Mouse (Mus musculus) layer of hippocampus, postnatal 36 days (tissue): ENCODE measurements around the gene Psat1. TPM values are rescaled to one million over a fixed set of nuclear protein-coding genes. Genes with fewer than 3 reads are reported as not detected.

ENCODE experiments used
- DNase-seq, 2 experiments: peaks; one replicate each; pipeline ENCODE4 v3.0.0; 2022
- total RNA-seq, 2 experiments: library from RNA; stranded (reverse); gene quantifications; 2 replicates each; pipeline ENCODE4 v1.2.3; 2021

Psat1 gene
- total RNA-seq, 2 experiments from 2014 or later: 105 to 110 TPM

- peak; percentile 77 to 79 for DNase-seq
Measured at GRCm38 (mm10) chr19:15924181-15924865, 22.8 kb downstream of the Psat1 start.

GRCm38 (mm10) chr19:15923426-15923825 lies 23.7 kb downstream of the Psat1 start:
- DNase-seq: peak; percentile 7 to 8

- no peak for DNase-seq
Measured at GRCm38 (mm10) chr19:15919336-15919735, 27.8 kb downstream of the Psat1 start.

- DNase-seq: no peak
Measured at GRCm38 (mm10) chr19:15918111-15918510, 29.0 kb downstream of the Psat1 start.

GRCm38 (mm10) chr19:15913249-15913997 lies 33.7 kb downstream of the Psat1 start:
- DNase-seq: no peak

- no peak for DNase-seq
Measured at GRCm38 (mm10) chr19:15911441-15911840, 35.7 kb downstream of the Psat1 start.

- no peak for DNase-seq
Measured at GRCm38 (mm10) chr19:15910987-15911386, 36.1 kb downstream of the Psat1 start.

GRCm38 (mm10) chr19:15910488-15910887 lies 36.6 kb downstream of the Psat1 start:
- DNase-seq: no peak

- no peak for DNase-seq
Measured at GRCm38 (mm10) chr19:15908016-15908415, 39.1 kb downstream of the Psat1 start.

GRCm38 (mm10) chr19:15904734-15905133 lies 42.4 kb downstream of the Psat1 start:
- no peak for DNase-seq

GRCm38 (mm10) chr19:15903508-15904480 lies 43.3 kb downstream of the Psat1 start:
- no peak for DNase-seq

GRCm38 (mm10) chr19:15895681-15896080 lies 51.5 kb downstream of the Psat1 start:
- no peak for DNase-seq

GRCm38 (mm10) chr19:15892146-15892545 lies 55.0 kb downstream of the Psat1 start:
- DNase-seq: no peak

- no peak for DNase-seq
Measured at GRCm38 (mm10) chr19:15888466-15888865, 58.7 kb downstream of the Psat1 start.

- DNase-seq: no peak
Measured at GRCm38 (mm10) chr19:15882705-15883426, 64.3 kb downstream of the Psat1 start.

- peak in 1 of 2 experiments; percentile 18 for DNase-seq
Measured at GRCm38 (mm10) chr19:15880731-15881130, 66.4 kb downstream of the Psat1 start.

- no peak for DNase-seq
Measured at GRCm38 (mm10) chr19:15879271-15879670, 67.9 kb downstream of the Psat1 start.

- DNase-seq: peak; percentile 16 to 29
Measured at GRCm38 (mm10) chr19:15868865-15869698, 78.1 kb downstream of the Psat1 start.

- no peak for DNase-seq
Measured at GRCm38 (mm10) chr19:15866851-15867250, 80.3 kb downstream of the Psat1 start.

- no peak for DNase-seq
Measured at GRCm38 (mm10) chr19:15866126-15866525, 81.0 kb downstream of the Psat1 start.

- DNase-seq: peak in 1 of 2 experiments; percentile 14
Measured at GRCm38 (mm10) chr19:15865431-15865830, 81.7 kb downstream of the Psat1 start.
